Mouse (Mus musculus) forebrain, embryonic 13.5 days (tissue): ENCODE measurements at regions not wholly inside any gene's neighbourhood (a gene's known extent, or its start where the extent isn't known, plus 50 kb on each side); places are given as distances from the start of the nearest gene placed in this dataset.

Source experiments
- ATAC-seq: fragments of 200-750 bp; cut with Nextera tagmentation; 2 replicates; pipeline ENCODE4 v1.8.0; 2017
- H3K27ac ChIP-seq: fragments of 300-500 bp; sonication (generic); 2 replicates; pipeline ENCODE4 v1.5.1; 2015; ENCODE audit warnings: inconsistent platforms, mild to moderate bottlenecking, moderate library complexity
- H3K27me3 ChIP-seq: fragments of 300-500 bp; sonication (generic); 2 replicates; pipeline ENCODE4 v1.6.1; 2015; ENCODE audit warnings: mild to moderate bottlenecking, inconsistent platforms
- H3K36me3 ChIP-seq: fragments of 300-500 bp; sonication (generic); 2 replicates; pipeline ENCODE4 v1.6.1; 2015; ENCODE audit warnings: mild to moderate bottlenecking, inconsistent platforms; ENCODE audit not compliant: poor library complexity, severe bottlenecking
- H3K4me1 ChIP-seq: fragments of 300-500 bp; sonication (generic); 2 replicates; pipeline ENCODE4 v1.6.1; 2015; ENCODE audit warnings: inconsistent platforms
- H3K4me2 ChIP-seq: fragments of 300-500 bp; sonication (generic); 2 replicates; pipeline ENCODE4 v1.6.1; 2015; ENCODE audit warnings: inconsistent platforms, mild to moderate bottlenecking, moderate library complexity
- H3K4me3 ChIP-seq: fragments of 300-500 bp; sonication (generic); 2 replicates; pipeline ENCODE4 v1.5.1; 2015; ENCODE audit warnings: mild to moderate bottlenecking, inconsistent platforms
- H3K9ac ChIP-seq: fragments of 300-500 bp; sonication (generic); 2 replicates; pipeline ENCODE4 v1.6.1; 2015; ENCODE audit warnings: mild to moderate bottlenecking, inconsistent platforms
- H3K9me3 ChIP-seq: fragments of 300-500 bp; sonication (generic); replicated peaks from 2 replicates; pipeline ENCODE4 v1.6.1; 2016; ENCODE audit warnings: inconsistent platforms
- WGBS: fragments of 180-500 bp; shearing (Covaris S2); methylation state at CpG from one replicate; pipeline ENCODE4 v1.1.7; 2015; 5-methylcytosine and 5-hydroxymethylcytosine counted together

- Histone ChIP-seq H3K9ac (peak overlapping the region; percentile 14; the same call in 1 of the 2 replicates), H3K27me3 (0 out of 2 replicates have a peak, but pooled peaks cover 3% of the 10 kb centered on the region), H3K4me2 (peak overlapping the region; percentile 49), H3K27ac (peak overlapping the region; percentile 95), H3K36me3 (no peaks in the 10 kb centered on the region), H3K4me1 (peaks cover 61% of the 10 kb centered on the region), H3K9me3 (no peaks in the 10 kb centered on the region), H3K4me3 (no peak overlapping the region)
- ATAC-seq = peak; percentile 89
- WGBS = under 1% methylated on average over 7 of the region's 7 CpGs
Measured at GRCm38 (mm10) chr4:124035192-124035591, 117.4 kb upstream of the 4930535I16Rik start.

- Histone ChIP-seq H3K27ac (no peak overlapping the region), H3K27me3 (no peaks in the 10 kb centered on the region)
Measured at GRCm38 (mm10) chr4:124028061-124028460, 110.2 kb upstream of the 4930535I16Rik start.

GRCm38 (mm10) chr4:124016401-124016800 lies 98.6 kb upstream of the 4930535I16Rik start:
- H3K4me1 ChIP-seq = peaks cover 9% of the 10 kb centered on the region
- H3K9me3 ChIP-seq = no peaks in the 10 kb centered on the region
- H3K4me3 ChIP-seq = no peak overlapping the region
- no peak overlapping the region for H3K4me2 ChIP-seq
- no peaks in the 10 kb centered on the region for H3K36me3 ChIP-seq
- ATAC-seq = no peak
- no peaks in the 10 kb centered on the region for H3K27me3 ChIP-seq
- H3K27ac ChIP-seq = no peak overlapping the region
- 55% methylated on average over 3 of the region's 3 CpGs for WGBS
- H3K9ac ChIP-seq = no peak overlapping the region

More at GRCm38 (mm10) chr4:124028061-124028460, 110.2 kb upstream of the 4930535I16Rik start:
- no peak overlapping the region for H3K4me3 ChIP-seq
- no peaks in the 10 kb centered on the region for H3K9me3 ChIP-seq
- WGBS = 90% methylated on average over 12 of the region's 12 CpGs
- no peak for ATAC-seq
- H3K36me3 ChIP-seq = no peaks in the 10 kb centered on the region
- no peak overlapping the region for H3K9ac ChIP-seq
- no peak overlapping the region for H3K4me2 ChIP-seq
- H3K4me1 ChIP-seq = 0 out of 2 replicates have a peak, but pooled peaks cover 5% of the 10 kb centered on the region

GRCm38 (mm10) chr4:124015323-124015722 lies 97.5 kb upstream of the 4930535I16Rik start:
- 37% methylated on average over 6 of the region's 6 CpGs for WGBS
- H3K27ac ChIP-seq = no peak overlapping the region
- no peak for ATAC-seq
- no peaks in the 10 kb centered on the region for H3K36me3 ChIP-seq
- no peak overlapping the region for H3K9ac ChIP-seq
- H3K9me3 ChIP-seq = no peaks in the 10 kb centered on the region
- peaks cover 9% of the 10 kb centered on the region for H3K4me1 ChIP-seq
- H3K4me3 ChIP-seq = no peak overlapping the region
- H3K4me2 ChIP-seq = no peak overlapping the region
- H3K27me3 ChIP-seq = no peaks in the 10 kb centered on the region

GRCm38 (mm10) chr4:124012406-124012805 lies 94.6 kb upstream of the 4930535I16Rik start:
- H3K9me3 ChIP-seq = no peaks in the 10 kb centered on the region
- H3K4me3 ChIP-seq = no peak overlapping the region
- H3K36me3 ChIP-seq = no peaks in the 10 kb centered on the region
- H3K4me1 ChIP-seq = peaks cover 9% of the 10 kb centered on the region
- H3K27me3 ChIP-seq = no peaks in the 10 kb centered on the region
- no peak overlapping the region for H3K9ac ChIP-seq
- no peak overlapping the region for H3K27ac ChIP-seq
- ATAC-seq = no peak
- H3K4me2 ChIP-seq = no peak overlapping the region
- WGBS = 82% methylated on average over 6 of the region's 6 CpGs

- Histone ChIP-seq H3K4me3 (no peak overlapping the region), H3K4me2 (no peak overlapping the region), H3K9me3 (no peaks in the 10 kb centered on the region), H3K4me1 (peaks cover 3% of the 10 kb centered on the region; the same call in 1 of the 2 replicates), H3K36me3 (no peaks in the 10 kb centered on the region), H3K27me3 (no peaks in the 10 kb centered on the region), H3K9ac (no peak overlapping the region), H3K27ac (no peak overlapping the region)
- no peak for ATAC-seq
- 97% methylated on average over 1 of the region's 1 CpGs for WGBS
Measured at GRCm38 (mm10) chr4:124008725-124009124, 90.9 kb upstream of the 4930535I16Rik start.

GRCm38 (mm10) chr4:124005626-124006315 lies 87.9 kb upstream of the 4930535I16Rik start:
- Histone ChIP-seq H3K27ac (no peak overlapping the region), H3K27me3 (no peaks in the 10 kb centered on the region), H3K9ac (no peak overlapping the region), H3K4me2 (no peak overlapping the region), H3K36me3 (no peaks in the 10 kb centered on the region), H3K4me1 (peaks cover 3% of the 10 kb centered on the region; the same call in 1 of the 2 replicates), H3K4me3 (no peak overlapping the region), H3K9me3 (no peaks in the 10 kb centered on the region)
- no peak for ATAC-seq
- WGBS = 76% methylated on average over 17 of the region's 17 CpGs

GRCm38 (mm10) chr4:124002760-124003159 lies 84.9 kb upstream of the 4930535I16Rik start:
- Histone ChIP-seq H3K4me2 (no peak overlapping the region), H3K27ac (no peak overlapping the region), H3K4me1 (peaks cover 3% of the 10 kb centered on the region; the same call in 1 of the 2 replicates), H3K4me3 (no peak overlapping the region), H3K9me3 (no peaks in the 10 kb centered on the region), H3K36me3 (no peaks in the 10 kb centered on the region), H3K9ac (no peak overlapping the region), H3K27me3 (no peaks in the 10 kb centered on the region)
- 78% methylated on average over 6 of the region's 6 CpGs for WGBS
- ATAC-seq = no peak

- H3K36me3 ChIP-seq = no peaks in the 10 kb centered on the region
Measured at GRCm38 (mm10) chr4:124002105-124002504, 84.3 kb upstream of the 4930535I16Rik start.

GRCm38 (mm10) chr4:123995815-123996214 lies 78.0 kb upstream of the 4930535I16Rik start:
- ATAC-seq = no peak
- no peak overlapping the region for H3K27ac ChIP-seq
- peaks cover 5% of the 10 kb centered on the region for H3K4me1 ChIP-seq
- no peaks in the 10 kb centered on the region for H3K36me3 ChIP-seq
- no peak overlapping the region for H3K4me2 ChIP-seq
- 84% methylated on average over 8 of the region's 8 CpGs for WGBS
- peaks cover 15% of the 10 kb centered on the region for H3K27me3 ChIP-seq
- H3K9me3 ChIP-seq = no peaks in the 10 kb centered on the region
- H3K4me3 ChIP-seq = no peak overlapping the region
- H3K9ac ChIP-seq = no peak overlapping the region

More at GRCm38 (mm10) chr4:124002105-124002504, 84.3 kb upstream of the 4930535I16Rik start:
- ATAC-seq = no peak
- 83% methylated on average over 7 of the region's 7 CpGs for WGBS
- H3K9me3 ChIP-seq = no peaks in the 10 kb centered on the region
- no peak overlapping the region for H3K4me3 ChIP-seq
- H3K27ac ChIP-seq = no peak overlapping the region
- H3K4me1 ChIP-seq = peaks cover 3% of the 10 kb centered on the region; the same call in 1 of the 2 replicates
- H3K27me3 ChIP-seq = no peaks in the 10 kb centered on the region
- no peak overlapping the region for H3K4me2 ChIP-seq
- no peak overlapping the region for H3K9ac ChIP-seq

GRCm38 (mm10) chr4:123991223-123991622 lies 73.4 kb upstream of the 4930535I16Rik start:
- H3K4me2 ChIP-seq = peak overlapping the region; percentile 70
- peaks cover 29% of the 10 kb centered on the region for H3K27me3 ChIP-seq
- H3K9ac ChIP-seq = peak overlapping the region; percentile 53; the same call in 1 of the 2 replicates
- WGBS = 11% methylated on average over 10 of the region's 10 CpGs
- ATAC-seq = peak; percentile 20; the same call in 1 of the 2 replicates
- no peaks in the 10 kb centered on the region for H3K9me3 ChIP-seq
- 0 out of 2 replicates have a peak overlapping the region, but pooled peaks have one; percentile 25 for H3K27ac ChIP-seq
- H3K4me3 ChIP-seq = peak overlapping the region; percentile 33
- no peaks in the 10 kb centered on the region for H3K36me3 ChIP-seq
- H3K4me1 ChIP-seq = peaks cover 14% of the 10 kb centered on the region

GRCm38 (mm10) chr4:123990293-123991185 lies 72.7 kb upstream of the 4930535I16Rik start:
- H3K4me1 ChIP-seq = peaks cover 14% of the 10 kb centered on the region

More at GRCm38 (mm10) chr4:123990293-123991185, 72.7 kb upstream of the 4930535I16Rik start:
- Histone ChIP-seq H3K4me3 (peak overlapping the region; percentile 33), H3K4me2 (peak overlapping the region; percentile 70), H3K9ac (peak overlapping the region; percentile 53), H3K27me3 (peaks cover 29% of the 10 kb centered on the region), H3K27ac (peak overlapping the region; percentile 25; the same call in 1 of the 2 replicates), H3K9me3 (no peaks in the 10 kb centered on the region), H3K36me3 (no peaks in the 10 kb centered on the region)
- WGBS = 2% methylated on average over 37 of the region's 37 CpGs
- peak; percentile 85 for ATAC-seq
